Mouse (Mus musculus): ENCODE measurements around the gene Gpam. TPM values are rescaled to one million over a fixed set of nuclear protein-coding genes. Genes with fewer than 3 reads are reported as not detected.

Gpam gene
- polyA plus RNA-seq, 1 experiment from 2014 or later = 29.4 TPM

DNA sequence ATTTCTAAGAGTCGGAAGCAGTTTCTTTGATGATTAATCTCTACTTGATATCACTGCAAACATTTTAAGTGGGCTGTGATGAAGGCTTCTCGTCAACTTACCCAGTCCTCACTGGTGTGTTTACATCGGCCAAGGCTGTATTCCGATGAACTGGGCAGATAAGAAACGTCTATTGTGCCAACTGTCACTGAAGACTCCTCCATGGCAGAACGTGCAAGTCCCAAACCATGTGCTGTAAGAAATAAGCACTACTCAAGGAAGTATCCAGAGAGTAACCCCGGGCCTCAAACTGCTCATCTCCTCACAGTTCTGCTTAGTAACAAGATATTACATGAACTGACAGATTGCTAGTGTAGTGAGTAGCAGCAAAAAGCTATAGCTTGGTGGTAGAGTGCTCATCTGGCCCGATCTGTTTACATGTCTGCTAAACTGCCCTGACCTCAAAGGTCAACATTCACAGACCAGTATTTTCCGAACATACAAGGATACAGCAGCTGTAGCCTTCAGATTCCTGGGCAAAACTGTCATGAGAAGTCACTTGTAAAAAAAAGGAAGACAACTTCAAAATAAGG lies 29.6 kb downstream of the Gpam start:
- no peaks in the 10 kb centered on the region for H3K27me3 ChIP-seq (ENCODE audit: insufficient read depth, low read length)
- peak overlapping the region; percentile 24; the same call in 1 of the 2 replicates for H3K27ac ChIP-seq (ENCODE audit: low read depth)
- H3K9me3 ChIP-seq (ENCODE audit: low read depth, low read length) = no peaks in the 10 kb centered on the region
- whole genome bisulfite sequencing = 13% methylated on average over 9 of the region's 9 CpGs
- no peak for ATAC-seq (ENCODE audit: insufficient read depth)
- peaks cover 22% of the 10 kb centered on the region for H3K36me3 ChIP-seq (ENCODE audit: insufficient read depth)
- 0 out of 2 replicates have a peak overlapping the region, but pooled peaks have one; percentile 11 for H3K4me3 ChIP-seq (ENCODE audit: low read depth, low read length)
- H3K4me1 ChIP-seq (ENCODE audit: insufficient read depth) = peaks cover 18% of the 10 kb centered on the region
- no peak overlapping the region for H3K9ac ChIP-seq
- DNase-seq = peak; percentile 51
- TF ChIP-seq CTCF (IDR thresholded peaks at IDR 0.05; ENCODE audit: low read depth) = no peak
- H3K4me2 ChIP-seq = peak overlapping the region; percentile 85

DNA sequence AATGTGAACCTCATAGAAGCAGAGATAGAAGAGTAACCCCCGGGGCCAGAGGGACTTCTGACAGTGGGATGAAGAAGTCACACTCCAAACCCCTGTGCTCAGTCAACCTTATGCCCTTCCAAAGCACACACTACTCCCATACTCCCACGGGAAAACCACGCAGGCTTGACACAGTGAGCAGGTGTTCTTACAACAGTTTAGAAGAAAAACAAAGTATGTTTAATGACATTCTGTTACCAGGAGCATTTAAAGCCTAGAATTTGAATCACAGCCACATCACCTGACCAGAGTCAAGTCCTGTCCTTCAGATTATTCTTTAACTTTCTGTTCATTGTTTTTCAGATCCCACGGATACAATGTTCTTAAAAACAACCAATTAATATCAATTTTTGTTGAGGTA lies 30.4 kb downstream of the Gpam start:
- H3K9me3 ChIP-seq (ENCODE audit: low read depth, low read length) = no peaks in the 10 kb centered on the region
- ATAC-seq (ENCODE audit: insufficient read depth) (no peak), DNase-seq (no peak)
- H3K36me3 ChIP-seq (ENCODE audit: insufficient read depth) = peaks cover 22% of the 10 kb centered on the region
- no peak overlapping the region for H3K4me3 ChIP-seq (ENCODE audit: low read depth, low read length)
- WGBS = 64% methylated on average over 4 of the region's 4 CpGs
- peaks cover 20% of the 10 kb centered on the region for H3K4me1 ChIP-seq (ENCODE audit: insufficient read depth)
- TF ChIP-seq CTCF (IDR thresholded peaks at IDR 0.05; ENCODE audit: low read depth) = no peak
- no peak overlapping the region for H3K4me2 ChIP-seq
- H3K27ac ChIP-seq (ENCODE audit: low read depth) = no peak overlapping the region
- no peaks in the 10 kb centered on the region for H3K27me3 ChIP-seq (ENCODE audit: insufficient read depth, low read length)
- no peak overlapping the region for H3K9ac ChIP-seq

DNA sequence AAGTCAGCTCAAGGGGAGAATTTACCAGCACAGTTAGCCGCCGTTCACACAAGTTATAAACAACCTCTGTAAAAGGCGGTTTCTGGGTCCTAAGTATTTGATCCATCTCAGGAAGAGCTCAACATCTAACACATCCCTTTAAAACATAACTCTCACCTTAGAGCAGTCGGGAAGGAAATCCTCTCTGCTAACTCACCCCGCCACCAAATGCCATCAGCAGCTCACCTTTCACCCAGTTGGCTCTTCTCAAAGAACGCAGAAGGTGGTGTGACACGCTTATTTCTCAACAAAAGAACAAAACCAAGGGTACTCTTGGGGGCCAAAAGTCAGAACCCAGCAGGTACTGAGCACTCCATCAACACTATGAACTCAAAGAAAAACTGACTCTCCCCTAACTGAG lies 31.5 kb downstream of the Gpam start:
- no peaks in the 10 kb centered on the region for H3K9me3 ChIP-seq (ENCODE audit: low read depth, low read length)
- H3K27me3 ChIP-seq (ENCODE audit: insufficient read depth, low read length) = no peaks in the 10 kb centered on the region
- H3K9ac ChIP-seq = no peak overlapping the region
- H3K27ac ChIP-seq (ENCODE audit: low read depth) = no peak overlapping the region
- no peak overlapping the region for H3K4me3 ChIP-seq (ENCODE audit: low read depth, low read length)
- no peak for ATAC-seq (ENCODE audit: insufficient read depth)
- H3K4me2 ChIP-seq = no peak overlapping the region
- TF ChIP-seq CTCF (IDR thresholded peaks at IDR 0.05; ENCODE audit: low read depth) = no peak
- H3K36me3 ChIP-seq (ENCODE audit: insufficient read depth) = peaks cover 25% of the 10 kb centered on the region
- DNase-seq = no peak
- peaks cover 20% of the 10 kb centered on the region for H3K4me1 ChIP-seq (ENCODE audit: insufficient read depth)
- WGBS = 69% methylated on average over 7 of the region's 7 CpGs

DNA sequence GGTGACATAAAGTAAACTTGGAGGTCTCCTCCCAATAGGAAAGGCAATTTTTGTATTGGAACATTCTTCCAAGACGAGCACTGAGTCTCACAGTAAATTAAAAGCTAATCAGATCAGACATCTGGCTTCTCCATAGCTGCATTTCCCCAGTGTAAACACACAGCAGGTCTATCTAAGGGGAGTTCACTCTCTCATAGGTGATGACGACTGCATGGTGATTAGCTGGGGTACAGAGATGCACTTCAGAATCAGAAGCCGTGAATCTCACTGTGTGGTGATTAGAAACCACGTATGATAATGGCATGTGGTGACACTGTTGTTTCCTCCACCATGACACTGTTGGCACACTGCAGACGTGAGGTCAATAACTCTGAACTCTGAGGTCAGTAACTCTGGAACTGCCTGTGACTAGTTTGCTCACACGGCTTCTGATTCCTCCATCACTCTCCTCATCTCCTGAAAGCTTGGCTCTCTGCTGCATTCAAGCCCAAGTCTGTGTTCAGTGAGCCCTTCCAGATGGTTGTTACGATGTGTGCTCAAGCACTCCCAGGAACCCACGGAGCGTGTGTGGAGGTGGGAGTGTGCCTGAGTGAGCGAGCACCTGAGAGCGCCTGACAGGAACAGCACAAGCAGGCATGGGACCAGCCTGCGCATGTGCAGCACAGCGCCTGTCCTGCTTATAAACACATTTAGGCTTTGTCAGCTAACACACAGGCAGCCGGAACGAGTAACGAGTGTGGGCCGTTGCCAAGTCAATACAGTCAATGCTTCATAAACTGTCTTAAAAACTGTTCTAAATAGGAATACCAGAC lies 35.2 kb downstream of the Gpam start:
- peak overlapping the region; percentile 21; the same call in 1 of the 2 replicates for H3K27ac ChIP-seq (ENCODE audit: low read depth)
- H3K27me3 ChIP-seq (ENCODE audit: insufficient read depth, low read length) = no peaks in the 10 kb centered on the region
- TF ChIP-seq CTCF (IDR thresholded peaks at IDR 0.05; ENCODE audit: low read depth) = no peak
- H3K4me3 ChIP-seq (ENCODE audit: low read depth, low read length) = no peak overlapping the region
- ATAC-seq (ENCODE audit: insufficient read depth) = peak; percentile 71
- peaks cover 6% of the 10 kb centered on the region for H3K4me1 ChIP-seq (ENCODE audit: insufficient read depth)
- peak; percentile 82 for DNase-seq
- H3K9me3 ChIP-seq (ENCODE audit: low read depth, low read length) = no peaks in the 10 kb centered on the region
- H3K9ac ChIP-seq = no peak overlapping the region
- no peak overlapping the region for H3K4me2 ChIP-seq
- H3K36me3 ChIP-seq (ENCODE audit: insufficient read depth) = peaks cover 59% of the 10 kb centered on the region
- 48% methylated on average over 17 of the region's 17 CpGs for WGBS

DNA sequence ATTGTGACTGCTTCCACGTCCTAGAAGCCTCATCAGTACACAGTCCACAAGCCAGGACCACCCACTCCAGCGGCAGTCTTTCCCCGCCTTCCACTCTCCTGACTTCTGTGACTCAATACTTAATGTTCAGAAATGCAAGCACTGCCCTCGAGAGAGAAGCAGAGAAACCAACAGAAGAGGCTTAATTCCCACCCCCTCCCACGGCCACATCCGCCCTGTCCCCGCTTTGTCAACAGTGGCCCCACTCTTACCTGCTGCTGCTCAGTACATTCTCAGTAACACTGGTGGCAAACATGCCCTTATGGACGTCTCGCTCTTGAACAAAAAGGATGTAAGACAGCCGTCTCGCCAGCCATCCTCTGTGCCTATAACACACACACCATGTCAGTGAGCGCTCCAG lies 36.2 kb downstream of the Gpam start:
- no peaks in the 10 kb centered on the region for H3K9me3 ChIP-seq (ENCODE audit: low read depth, low read length)
- no peaks in the 10 kb centered on the region for H3K27me3 ChIP-seq (ENCODE audit: insufficient read depth, low read length)
- TF ChIP-seq CTCF (IDR thresholded peaks at IDR 0.05; ENCODE audit: low read depth) = no peak
- WGBS = 58% methylated on average over 12 of the region's 12 CpGs
- peak overlapping the region; percentile 14; the same call in 1 of the 2 replicates for H3K27ac ChIP-seq (ENCODE audit: low read depth)
- ATAC-seq (ENCODE audit: insufficient read depth) = peak; percentile 55
- H3K9ac ChIP-seq = no peak overlapping the region
- no peak overlapping the region for H3K4me3 ChIP-seq (ENCODE audit: low read depth, low read length)
- peaks cover 65% of the 10 kb centered on the region for H3K36me3 ChIP-seq (ENCODE audit: insufficient read depth)
- peak; percentile 23 for DNase-seq
- peaks cover 6% of the 10 kb centered on the region for H3K4me1 ChIP-seq (ENCODE audit: insufficient read depth)
- peak overlapping the region; percentile 25; the same call in 1 of the 2 replicates for H3K4me2 ChIP-seq

DNA sequence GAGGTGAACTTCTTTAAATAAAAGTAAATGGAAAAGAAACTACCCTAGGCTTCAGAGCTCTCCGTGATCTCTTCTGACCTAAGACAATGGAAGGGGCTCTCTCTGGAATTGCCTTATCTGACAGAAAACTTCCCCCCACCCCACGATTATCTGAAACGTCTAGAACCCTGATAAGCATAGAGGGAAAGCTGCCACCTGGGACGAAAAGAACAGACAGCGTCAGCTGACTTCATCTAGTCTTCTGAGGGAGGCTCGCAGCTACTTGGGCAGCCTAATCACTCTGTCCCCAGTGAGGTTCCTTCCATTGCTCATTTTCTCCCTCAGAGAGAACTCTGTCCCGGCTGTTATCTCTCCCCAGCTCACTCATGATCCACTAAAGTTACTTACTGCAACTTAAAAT lies 36.9 kb downstream of the Gpam start:
- Histone ChIP-seq H3K4me1 (ENCODE audit: insufficient read depth) (peaks cover 6% of the 10 kb centered on the region), H3K9me3 (ENCODE audit: low read depth, low read length) (no peaks in the 10 kb centered on the region), H3K27ac (ENCODE audit: low read depth) (no peak overlapping the region), H3K9ac (no peak overlapping the region), H3K4me3 (ENCODE audit: low read depth, low read length) (no peak overlapping the region), H3K36me3 (ENCODE audit: insufficient read depth) (peaks cover 65% of the 10 kb centered on the region), H3K4me2 (no peak overlapping the region), H3K27me3 (ENCODE audit: insufficient read depth, low read length) (no peaks in the 10 kb centered on the region)
- 50% methylated on average over 7 of the region's 7 CpGs for WGBS
- DNase-seq (no peak), ATAC-seq (ENCODE audit: insufficient read depth) (no peak)
- no peak for TF ChIP-seq CTCF (IDR thresholded peaks at IDR 0.05; ENCODE audit: low read depth)

DNA sequence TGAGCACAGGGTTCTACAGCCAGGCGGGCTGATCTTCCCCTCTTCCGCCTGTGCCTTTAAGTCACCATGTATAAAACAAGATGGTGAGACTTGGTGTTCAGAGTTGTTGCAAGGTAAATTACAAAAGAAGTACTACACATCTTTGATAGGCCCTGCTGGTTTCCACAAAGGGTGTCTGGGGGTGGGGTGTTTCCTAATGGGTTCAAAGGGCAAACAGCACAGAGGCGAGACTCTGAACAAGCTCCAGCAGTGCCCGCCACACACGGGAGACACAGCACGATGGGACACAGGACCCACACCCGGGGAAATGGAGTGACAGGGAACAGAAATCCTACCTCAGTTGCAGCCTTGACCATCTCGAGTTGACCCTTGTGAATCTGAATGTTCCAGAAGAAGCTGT lies 39.3 kb downstream of the Gpam start:
- peaks cover 3% of the 10 kb centered on the region for H3K4me1 ChIP-seq (ENCODE audit: insufficient read depth)
- ATAC-seq (ENCODE audit: insufficient read depth) = no peak
- H3K36me3 ChIP-seq (ENCODE audit: insufficient read depth) = peaks cover 77% of the 10 kb centered on the region
- H3K4me2 ChIP-seq = no peak overlapping the region
- TF ChIP-seq CTCF (IDR thresholded peaks at IDR 0.05; ENCODE audit: low read depth) = no peak
- DNase-seq = no peak
- no peak overlapping the region for H3K9ac ChIP-seq
- no peak overlapping the region for H3K27ac ChIP-seq (ENCODE audit: low read depth)
- no peaks in the 10 kb centered on the region for H3K27me3 ChIP-seq (ENCODE audit: insufficient read depth, low read length)
- 73% methylated on average over 8 of the region's 8 CpGs for whole genome bisulfite sequencing
- H3K4me3 ChIP-seq (ENCODE audit: low read depth, low read length) = no peak overlapping the region
- no peaks in the 10 kb centered on the region for H3K9me3 ChIP-seq (ENCODE audit: low read depth, low read length)

All from lung, embryonic 14.5 days (tissue).